Mouse (Mus musculus) right cerebral cortex, adult 2 months (tissue): ENCODE data around the gene Rnf224.
"Not testable (repeated sequence)": the region's sequence is repeated elsewhere in the genome, so short reads cannot be mapped to it uniquely, and the experiment has no call there.

Source experiments
- DNase-seq, 2 experiments: peaks; one replicate each; pipeline ENCODE4 v3.0.0; 2021 to 2022; ENCODE audit warnings: low spot score in 2 of 2

Rnf224 gene

GRCm38 (mm10) chr2:25256443-25257109 lies 20.0 kb upstream of the Rnf224 start:
- not testable (repeated sequence) for DNase-seq

- DNase-seq = peak; percentile 89 to 92
Measured at GRCm38 (mm10) chr2:25255284-25255779, 18.7 kb upstream of the Rnf224 start, which contains the start of gene Tmem203. Gene Tmem203, plus strand, starts transcription at chr2:25255439.

- DNase-seq = no peak
Measured at GRCm38 (mm10) chr2:25252331-25252730, 15.7 kb upstream of the Rnf224 start.

GRCm38 (mm10) chr2:25246183-25247072 lies 9.8 kb upstream of the Rnf224 start, which contains the start of gene AL732309.1:
Gene AL732309.1, minus strand, starts transcription at chr2:25246863.
- no peak for DNase-seq

- no peak for DNase-seq
Measured at GRCm38 (mm10) chr2:25244144-25244543, 7.6 kb upstream of the Rnf224 start.

GRCm38 (mm10) chr2:25243342-25243741 lies 6.8 kb upstream of the Rnf224 start:
- DNase-seq = no peak

- DNase-seq = peak; percentile 42 to 45
Measured at GRCm38 (mm10) chr2:25242101-25242506, 5.5 kb upstream of the Rnf224 start, which contains the start of the genes Rnf208 and Cysrt1. Gene Rnf208, plus strand, starts transcription at chr2:25242255. Gene Cysrt1, minus strand, starts transcription at chr2:25242452.

GRCm38 (mm10) chr2:25241438-25241775 lies 4.8 kb upstream of the Rnf224 start:
- no peak for DNase-seq

- DNase-seq = peak; percentile 69 to 70
Measured at GRCm38 (mm10) chr2:25240723-25241437, 4.3 kb upstream of the Rnf224 start.

GRCm38 (mm10) chr2:25240310-25240709 lies 3.7 kb upstream of the Rnf224 start:
- no peak for DNase-seq

- DNase-seq = no peak
Measured at GRCm38 (mm10) chr2:25239766-25240165, 3.2 kb upstream of the Rnf224 start.

GRCm38 (mm10) chr2:25238106-25238505 lies 1.5 kb upstream of the Rnf224 start:
- DNase-seq = no peak

- no peak for DNase-seq
Measured at GRCm38 (mm10) chr2:25237522-25237921, 935 bp upstream of the Rnf224 start.

GRCm38 (mm10) chr2:25234551-25235220 lies 1.9 kb downstream of the Rnf224 start:
- no peak for DNase-seq

- no peak for DNase-seq
Measured at GRCm38 (mm10) chr2:25234050-25234449, 2.5 kb downstream of the Rnf224 start, which contains the start of gene Slc34a3. Gene Slc34a3, minus strand, starts transcription at chr2:25234364.

- DNase-seq = no peak
Measured at GRCm38 (mm10) chr2:25233421-25233820, 3.2 kb downstream of the Rnf224 start.

GRCm38 (mm10) chr2:25231038-25231437 lies 5.5 kb downstream of the Rnf224 start:
- no peak for DNase-seq

GRCm38 (mm10) chr2:25230581-25230980 lies 6.0 kb downstream of the Rnf224 start:
- DNase-seq = no peak

GRCm38 (mm10) chr2:25229582-25229981 lies 7.0 kb downstream of the Rnf224 start:
- DNase-seq = no peak

- no peak for DNase-seq
Measured at GRCm38 (mm10) chr2:25228995-25229530, 7.5 kb downstream of the Rnf224 start.

GRCm38 (mm10) chr2:25228431-25228889 lies 8.1 kb downstream of the Rnf224 start:
- peak; percentile 81 to 86 for DNase-seq
